Mouse (Mus musculus) neural tube, embryonic 11.5 days (tissue): ENCODE measurements around the gene Cd69. TPM values are rescaled to one million over a fixed set of nuclear protein-coding genes. Genes with fewer than 3 reads are reported as not detected.
A peak's percentile ranks its signal among the peaks of the same experiment; 100 is the strongest.

Experiments
- ATAC-seq: fragments of 200-750 bp; cut with Nextera tagmentation; 2 replicates; pipeline ENCODE4 v1.8.0; 2017; ENCODE audit warnings: moderate number of reproducible peaks, mild to moderate bottlenecking, moderate TSS enrichment, moderate library complexity; ENCODE audit not compliant: insufficient read depth, low FRiP score, low TSS enrichment
- DNase-seq: peaks from one replicate; pipeline ENCODE4 v3.0.0-alpha.2; 2015; ENCODE audit warnings: low spot score
- H3K27ac ChIP-seq: fragments of 300-500 bp; sonication (generic); 2 replicates; pipeline ENCODE4 v1.5.1; 2014; ENCODE audit warnings: low read depth, mild to moderate bottlenecking, low read length
- H3K27me3 ChIP-seq: fragments of 300-500 bp; sonication (generic); 2 replicates; pipeline ENCODE4 v1.6.1; 2014; ENCODE audit warnings: mild to moderate bottlenecking, low read length, mixed read lengths; ENCODE audit not compliant: control insufficient read depth, insufficient read depth
- H3K36me3 ChIP-seq: fragments of 300-500 bp; sonication (generic); 2 replicates; pipeline ENCODE4 v1.6.1; 2014; ENCODE audit warnings: mild to moderate bottlenecking, low read length, moderate library complexity, mixed read lengths; ENCODE audit not compliant: control insufficient read depth, insufficient read depth
- H3K4me1 ChIP-seq: fragments of 300-500 bp; sonication (generic); 2 replicates; pipeline ENCODE4 v1.6.1; 2014; ENCODE audit warnings: low read length, mixed read lengths; ENCODE audit not compliant: control insufficient read depth, insufficient read depth
- H3K4me2 ChIP-seq: fragments of 300-500 bp; sonication (generic); 2 replicates; pipeline ENCODE4 v1.6.1; 2014; ENCODE audit warnings: low read depth, mild to moderate bottlenecking, moderate library complexity
- H3K4me3 ChIP-seq: fragments of 300-500 bp; sonication (generic); 2 replicates; pipeline ENCODE4 v1.5.1; 2014; ENCODE audit warnings: low read depth, low read length
- H3K9ac ChIP-seq: fragments of 300-500 bp; sonication (generic); 2 replicates; pipeline ENCODE4 v1.6.1; 2014; ENCODE audit warnings: mild to moderate bottlenecking, low read length
- H3K9me3 ChIP-seq: fragments of 300-500 bp; sonication (generic); 2 replicates; pipeline ENCODE4 v1.6.1; 2016; ENCODE audit warnings: low read length; ENCODE audit not compliant: control insufficient read depth
- WGBS: fragments of 180-500 bp; shearing (Covaris S2); extraction: QIAGEN DNeasy Blood & Tissue Kit; methylation state at CpG from one replicate; pipeline ENCODE4 v1.1.7; 2014; 5-methylcytosine and 5-hydroxymethylcytosine counted together
- polyA plus RNA-seq: library from polyadenylated mRNA; unstranded; fragments of >200 nt; fragmentation: Nextera tagmentation; extraction: Ambion mirVana; gene quantifications from 2 replicates; pipeline ENCODE4 v1.2.1, GENCODE M21; 2014

Gene Cd69
- polyA plus RNA-seq, 1 experiment from 2014 or later, result not detected

DNA sequence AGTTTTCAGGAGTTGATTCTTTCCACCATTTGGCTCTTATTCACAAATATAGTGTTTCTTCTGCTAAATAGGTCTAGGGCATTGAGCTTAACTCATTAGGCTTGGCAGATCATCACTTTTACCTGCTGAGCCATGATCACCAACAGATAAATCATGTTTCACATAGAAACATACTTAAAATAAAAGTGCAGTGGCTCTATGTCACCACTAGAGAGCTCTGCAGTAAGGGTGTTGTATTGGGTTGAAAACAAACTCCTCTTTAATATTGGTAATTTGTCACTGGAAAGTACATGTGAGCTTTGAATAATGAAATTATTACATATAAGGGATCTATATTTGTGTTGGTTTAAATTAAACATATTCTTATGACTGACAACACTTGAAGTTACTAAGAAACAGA, 15.2 kb downstream of the Cd69 start:
- no peak overlapping the region for H3K9ac ChIP-seq
- H3K36me3 ChIP-seq, result no peaks in the 10 kb centered on the region
- DNase-seq, result no peak
- no peaks in the 10 kb centered on the region for H3K27me3 ChIP-seq
- no peaks in the 10 kb centered on the region for H3K4me1 ChIP-seq
- H3K4me2 ChIP-seq, result no peak overlapping the region
- no peak overlapping the region for H3K4me3 ChIP-seq
- H3K27ac ChIP-seq, result no peak overlapping the region
- H3K9me3 ChIP-seq, result no peaks in the 10 kb centered on the region
- no peak for ATAC-seq

DNA sequence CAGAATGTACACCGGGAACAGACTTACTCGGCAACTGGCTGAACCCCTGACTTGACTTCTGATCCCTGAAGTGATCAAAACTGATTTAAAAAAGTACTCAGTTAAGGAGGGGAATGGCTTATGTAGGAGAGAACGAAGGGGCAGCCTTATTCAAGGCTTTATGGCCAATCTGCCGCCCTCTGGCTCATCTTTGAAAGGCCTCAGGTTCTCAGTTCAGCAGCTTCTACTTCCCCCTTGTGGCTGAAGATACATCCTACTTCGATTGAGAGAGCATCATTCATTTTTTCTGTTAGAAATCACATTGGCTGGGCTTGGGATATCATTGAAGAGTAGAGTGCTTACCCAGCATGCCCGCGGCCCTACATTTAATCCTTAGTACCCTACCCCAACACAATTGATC, 19.2 kb downstream of the Cd69 start:
- Histone ChIP-seq H3K9me3 (no peaks in the 10 kb centered on the region), H3K4me3 (no peak overlapping the region), H3K4me1 (no peaks in the 10 kb centered on the region), H3K4me2 (no peak overlapping the region), H3K27ac (no peak overlapping the region), H3K9ac (no peak overlapping the region), H3K36me3 (no peaks in the 10 kb centered on the region), H3K27me3 (no peaks in the 10 kb centered on the region)
- ATAC-seq (no peak), DNase-seq (no peak)
- 58% methylated on average over 7 of the region's 7 CpGs for WGBS

DNA sequence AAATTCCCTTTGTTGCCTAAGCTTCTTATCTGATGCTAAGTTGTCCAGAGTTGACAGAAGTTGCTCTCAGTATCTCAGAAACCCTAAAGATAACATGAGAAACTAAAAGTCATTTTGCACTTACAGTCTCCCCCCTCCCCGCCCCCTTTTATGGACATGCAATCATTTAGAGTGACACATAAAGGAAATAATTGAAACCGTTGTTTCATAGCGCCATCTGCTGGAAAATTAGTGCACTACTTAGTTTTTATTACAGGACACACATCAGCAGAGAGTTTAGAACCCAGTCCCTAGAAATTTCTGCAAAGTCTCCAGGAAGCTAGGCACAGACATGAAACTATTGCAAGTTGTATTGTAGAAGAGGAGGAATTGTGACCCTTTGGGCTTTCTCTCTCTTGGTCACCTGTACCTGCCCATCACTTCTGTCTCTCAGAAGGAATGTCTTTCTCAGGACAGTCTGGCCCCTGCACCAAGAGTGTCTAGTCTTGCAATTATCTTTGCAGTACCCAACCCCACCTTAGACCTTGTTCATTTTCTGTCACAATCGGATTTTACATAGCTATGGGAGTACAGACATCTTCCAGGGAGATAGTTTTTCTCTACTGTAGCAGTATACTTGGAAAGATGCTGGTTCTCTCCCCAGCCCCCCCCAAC, 20.2 kb downstream of the Cd69 start:
- Histone ChIP-seq H3K4me3 (no peak overlapping the region), H3K36me3 (no peaks in the 10 kb centered on the region), H3K4me1 (no peaks in the 10 kb centered on the region), H3K27me3 (no peaks in the 10 kb centered on the region), H3K9me3 (no peaks in the 10 kb centered on the region), H3K9ac (no peak overlapping the region), H3K4me2 (no peak overlapping the region), H3K27ac (no peak overlapping the region)
- ATAC-seq (no peak), DNase-seq (peak; percentile 20)
- 23% methylated on average over 4 of the region's 4 CpGs for WGBS

DNA sequence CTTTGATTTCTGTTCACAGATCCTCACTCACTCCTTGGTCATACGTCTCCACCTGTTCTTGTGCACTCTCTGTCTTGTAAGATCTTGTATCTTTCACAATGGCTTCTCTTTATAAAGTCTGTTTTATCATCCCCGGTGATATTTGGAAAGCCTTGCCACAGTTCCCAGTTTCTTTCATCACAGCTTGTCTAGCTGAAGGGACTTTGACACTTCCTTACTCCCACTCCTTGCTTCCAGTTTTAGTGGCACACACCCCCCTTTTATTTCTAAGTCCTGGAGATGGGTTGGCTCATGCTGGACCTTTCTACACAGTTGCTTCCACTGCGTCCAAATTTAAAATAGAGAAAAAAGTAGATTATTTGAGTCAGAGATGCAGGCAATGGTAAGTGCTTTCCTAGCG, 20.9 kb downstream of the Cd69 start:
- Histone ChIP-seq H3K4me1 (no peaks in the 10 kb centered on the region), H3K9me3 (no peaks in the 10 kb centered on the region), H3K27ac (no peak overlapping the region), H3K4me2 (no peak overlapping the region), H3K36me3 (no peaks in the 10 kb centered on the region), H3K27me3 (no peaks in the 10 kb centered on the region), H3K4me3 (no peak overlapping the region), H3K9ac (no peak overlapping the region)
- DNase-seq (no peak), ATAC-seq (no peak)
- 87% methylated on average over 4 of the region's 4 CpGs for WGBS

DNA sequence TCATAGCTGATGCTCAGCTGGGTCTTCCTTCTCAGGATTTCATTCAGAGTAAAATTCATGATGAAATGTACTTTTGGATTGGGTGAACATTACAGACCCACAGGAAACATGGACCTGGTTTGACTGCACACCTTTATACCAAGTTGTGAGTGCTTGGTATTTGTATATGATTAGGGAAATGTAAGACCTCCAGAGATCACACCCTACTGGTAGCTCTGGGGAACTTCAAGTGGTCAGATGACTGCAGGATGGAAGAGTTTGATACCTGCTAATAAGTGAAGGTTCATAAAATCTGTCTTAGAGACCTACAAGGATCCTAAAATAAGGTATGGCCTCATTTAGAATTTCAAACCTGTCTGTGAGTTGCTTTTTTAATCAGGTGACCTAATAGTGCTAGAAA, 27.0 kb downstream of the Cd69 start:
- Histone ChIP-seq H3K27ac (no peak overlapping the region), H3K27me3 (no peaks in the 10 kb centered on the region), H3K4me2 (no peak overlapping the region), H3K36me3 (no peaks in the 10 kb centered on the region), H3K9me3 (no peaks in the 10 kb centered on the region), H3K4me1 (no peaks in the 10 kb centered on the region), H3K9ac (no peak overlapping the region), H3K4me3 (no peak overlapping the region)
- no peak for ATAC-seq
- DNase-seq, result no peak

DNA sequence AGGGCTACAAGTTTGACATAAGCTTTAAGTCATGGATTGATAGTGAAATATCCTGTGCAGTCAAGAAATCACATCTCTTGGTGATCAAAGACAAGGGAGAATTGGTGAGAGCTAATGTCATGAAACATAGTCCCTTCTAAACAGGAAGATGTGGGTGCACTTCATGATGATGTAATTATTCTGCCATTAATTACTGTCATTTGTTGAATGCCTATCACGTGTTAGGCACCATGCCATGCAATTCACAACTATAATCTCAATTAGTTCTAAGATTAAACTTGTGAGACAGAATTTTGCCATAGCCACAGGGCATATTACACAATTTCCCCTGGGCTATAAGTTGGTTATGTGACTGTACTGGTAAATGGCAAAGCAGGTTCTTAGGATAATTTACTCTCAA, 28.2 kb downstream of the Cd69 start:
- Histone ChIP-seq H3K9me3 (no peaks in the 10 kb centered on the region), H3K27ac (no peak overlapping the region), H3K9ac (no peak overlapping the region), H3K4me1 (no peaks in the 10 kb centered on the region), H3K27me3 (no peaks in the 10 kb centered on the region), H3K4me3 (no peak overlapping the region), H3K4me2 (no peak overlapping the region), H3K36me3 (no peaks in the 10 kb centered on the region)
- no peak for DNase-seq
- 83% methylated on average over 1 of the region's 1 CpGs for WGBS
- no peak for ATAC-seq

DNA sequence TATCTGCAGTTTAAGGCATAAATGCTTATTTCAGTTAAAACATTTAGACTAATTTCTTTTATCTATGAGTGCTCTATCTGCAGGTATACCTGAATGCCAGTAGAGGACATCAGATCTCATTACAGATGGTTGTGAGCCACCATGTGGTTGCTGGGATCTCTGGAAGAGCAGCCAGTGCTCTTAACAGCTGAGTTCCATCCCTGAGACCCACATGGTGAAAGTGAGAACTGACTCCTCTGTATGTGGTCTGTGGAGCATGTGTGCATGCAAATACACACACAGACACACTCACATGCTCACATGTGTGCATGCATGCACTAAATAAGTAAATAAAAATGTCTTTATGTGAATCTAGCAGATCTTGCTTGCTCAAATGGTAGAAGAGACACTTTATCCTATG, 29.4 kb downstream of the Cd69 start:
- no peak overlapping the region for H3K27ac ChIP-seq
- no peak overlapping the region for H3K9ac ChIP-seq
- DNase-seq, result no peak
- H3K4me2 ChIP-seq, result no peak overlapping the region
- H3K4me1 ChIP-seq, result no peaks in the 10 kb centered on the region
- no peaks in the 10 kb centered on the region for H3K36me3 ChIP-seq
- ATAC-seq, result no peak
- no peaks in the 10 kb centered on the region for H3K9me3 ChIP-seq
- no peak overlapping the region for H3K4me3 ChIP-seq
- no peaks in the 10 kb centered on the region for H3K27me3 ChIP-seq

DNA sequence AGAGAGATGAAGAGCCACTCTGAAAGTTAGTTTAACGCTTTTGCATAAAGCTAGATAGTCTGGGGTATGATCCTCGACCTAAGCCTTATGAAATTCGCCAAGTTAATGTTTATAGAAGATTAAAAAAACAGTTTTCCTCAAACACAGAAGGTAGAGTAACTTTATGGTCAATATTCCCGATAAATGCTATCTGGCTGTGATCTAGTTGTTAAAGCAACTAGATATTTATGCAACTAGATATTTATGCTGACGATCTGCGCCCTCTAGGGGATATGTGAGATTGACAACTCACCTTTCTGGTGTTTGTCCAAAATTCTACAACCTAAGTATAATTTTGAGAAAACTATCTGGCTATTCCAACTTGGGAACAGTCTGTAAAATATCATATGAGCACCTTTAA, 33.3 kb downstream of the Cd69 start:
- Histone ChIP-seq H3K27ac (no peak overlapping the region), H3K4me2 (no peak overlapping the region), H3K27me3 (no peaks in the 10 kb centered on the region), H3K4me1 (no peaks in the 10 kb centered on the region), H3K4me3 (no peak overlapping the region), H3K36me3 (no peaks in the 10 kb centered on the region), H3K9ac (no peak overlapping the region), H3K9me3 (no peaks in the 10 kb centered on the region)
- ATAC-seq (no peak), DNase-seq (no peak)
- WGBS, result 73% methylated on average over 6 of the region's 6 CpGs

DNA sequence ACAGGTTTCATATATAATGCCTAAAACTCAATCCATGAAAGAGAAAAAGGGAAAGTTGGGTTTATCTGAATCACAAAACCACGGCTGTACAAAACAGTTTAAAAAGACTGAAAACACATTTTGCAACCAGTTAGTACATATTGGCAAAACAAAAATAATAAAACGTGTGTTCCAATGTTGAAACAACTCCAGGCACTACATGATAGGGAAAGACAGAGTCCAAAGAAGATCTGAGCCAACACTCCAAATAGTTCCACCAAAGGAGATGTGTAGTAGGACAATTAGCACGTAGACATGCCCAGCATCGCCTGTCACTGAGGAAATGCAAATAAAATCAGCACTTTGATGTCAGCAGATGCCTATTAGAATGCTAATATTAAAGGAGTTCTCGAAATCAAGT, 33.8 kb downstream of the Cd69 start:
- ATAC-seq (no peak), DNase-seq (no peak)
- Histone ChIP-seq H3K27ac (no peak overlapping the region), H3K27me3 (no peaks in the 10 kb centered on the region), H3K4me3 (no peak overlapping the region), H3K36me3 (no peaks in the 10 kb centered on the region), H3K9me3 (no peaks in the 10 kb centered on the region), H3K9ac (no peak overlapping the region), H3K4me1 (no peaks in the 10 kb centered on the region), H3K4me2 (no peak overlapping the region)
- WGBS, result 61% methylated on average over 5 of the region's 5 CpGs
